Mouse (Mus musculus): ENCODE data around the gene Srgap1. TPM values are rescaled to one million over a fixed set of nuclear protein-coding genes. Genes with fewer than 3 reads are reported as not detected.

Gene Srgap1
- polyA plus RNA-seq, 1 experiment from 2014 or later = 7.4 TPM

DNA sequence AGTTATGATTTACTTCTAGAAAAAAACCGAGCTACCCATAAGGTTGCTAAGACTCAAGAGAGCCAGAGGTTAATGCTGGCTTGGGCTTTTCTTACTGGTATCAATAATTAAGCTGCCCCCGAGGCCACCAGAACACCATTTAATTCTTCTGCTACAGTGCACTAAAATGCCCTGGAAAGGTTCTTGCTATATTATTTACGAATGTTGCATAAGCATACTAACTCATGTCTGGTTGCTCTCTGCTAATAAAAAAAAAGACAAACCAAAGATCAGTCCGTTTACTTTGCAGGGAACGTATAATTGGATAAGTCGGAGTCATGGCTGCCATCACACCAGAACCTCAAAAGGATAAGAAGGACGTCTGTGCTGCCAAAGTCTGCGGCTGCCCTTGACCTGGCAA lies 128.1 kb downstream of the Srgap1 start:
- no peak overlapping the region for H3K9ac ChIP-seq (replicated peaks; ENCODE audit: low read depth)
- no peaks in the 10 kb centered on the region for H3K27me3 ChIP-seq (replicated peaks; ENCODE audit: insufficient read depth, low read length)
- TF ChIP-seq CTCF (IDR thresholded peaks at IDR 0.05) (no peak), EP300 (IDR thresholded peaks at IDR 0.05) (no peak)
- no peak for ATAC-seq
- no peaks in the 10 kb centered on the region for H3K4me1 ChIP-seq (ENCODE audit: insufficient read depth, low read depth, low read length)
- DNase-seq (ENCODE audit: low spot score) = no peak
- WGBS = 60% methylated on average over 8 of the region's 8 CpGs
- no peak overlapping the region for H3K27ac ChIP-seq (ENCODE audit: low read length)
- no peaks in the 10 kb centered on the region for H3K36me3 ChIP-seq (ENCODE audit: insufficient read depth, low read length)
- H3K4me2 ChIP-seq (replicated peaks; ENCODE audit: low read depth, low read length) = no peak overlapping the region
- no peak overlapping the region for H3K4me3 ChIP-seq (ENCODE audit: low read depth, low read length)
- no peaks in the 10 kb centered on the region for H3K9me3 ChIP-seq (ENCODE audit: low read length)

DNA sequence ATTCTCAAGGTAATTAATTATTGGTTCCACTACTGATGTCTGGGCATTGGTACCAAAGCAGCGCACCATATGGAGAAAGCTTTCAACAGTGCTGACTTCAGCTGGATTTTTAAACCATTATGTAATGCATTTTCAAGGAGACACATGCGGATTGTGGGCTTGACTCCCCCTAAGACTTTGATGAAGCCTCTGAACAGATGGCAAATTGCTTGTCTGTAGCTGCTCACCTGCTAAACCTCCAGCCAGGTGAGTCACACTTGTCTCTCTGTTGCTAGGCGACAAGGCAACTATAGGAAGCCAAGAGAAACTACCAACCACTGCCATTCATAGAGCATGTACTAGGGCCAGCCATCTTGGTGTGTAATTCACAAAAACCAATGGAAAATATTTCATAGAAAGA lies 128.5 kb downstream of the Srgap1 start:
- TF ChIP-seq CTCF (IDR thresholded peaks at IDR 0.05) (no peak), EP300 (IDR thresholded peaks at IDR 0.05) (no peak)
- Histone ChIP-seq H3K4me2 (replicated peaks; ENCODE audit: low read depth, low read length) (no peak overlapping the region), H3K27ac (ENCODE audit: low read length) (no peak overlapping the region), H3K36me3 (ENCODE audit: insufficient read depth, low read length) (no peaks in the 10 kb centered on the region), H3K4me3 (ENCODE audit: low read depth, low read length) (no peak overlapping the region), H3K4me1 (ENCODE audit: insufficient read depth, low read depth, low read length) (no peaks in the 10 kb centered on the region), H3K9ac (replicated peaks; ENCODE audit: low read depth) (no peak overlapping the region), H3K9me3 (ENCODE audit: low read length) (no peaks in the 10 kb centered on the region), H3K27me3 (replicated peaks; ENCODE audit: insufficient read depth, low read length) (no peaks in the 10 kb centered on the region)
- ATAC-seq (no peak), DNase-seq (ENCODE audit: low spot score) (no peak)
- 75% methylated on average over 3 of the region's 3 CpGs for WGBS

- Histone ChIP-seq H3K9me3 (ENCODE audit: low read length) (no peaks in the 10 kb centered on the region), H3K4me3 (ENCODE audit: low read depth, low read length) (no peak overlapping the region), H3K9ac (replicated peaks; ENCODE audit: low read depth) (no peak overlapping the region), H3K27me3 (replicated peaks; ENCODE audit: insufficient read depth, low read length) (no peaks in the 10 kb centered on the region), H3K36me3 (ENCODE audit: insufficient read depth, low read length) (no peaks in the 10 kb centered on the region), H3K4me1 (ENCODE audit: insufficient read depth, low read depth, low read length) (no peaks in the 10 kb centered on the region), H3K27ac (ENCODE audit: low read length) (no peak overlapping the region), H3K4me2 (replicated peaks; ENCODE audit: low read depth, low read length) (no peak overlapping the region)
- ATAC-seq = no peak
- TF ChIP-seq CTCF (IDR thresholded peaks at IDR 0.05) = no peak
- no peak for TF ChIP-seq EP300 (IDR thresholded peaks at IDR 0.05)
- DNase-seq (ENCODE audit: low spot score) = no peak
- WGBS = 59% methylated on average over 12 of the region's 12 CpGs
These were observed 131.6 kb downstream of the Srgap1 start for GRCm38 (mm10) chr10:121915530-121915929.

DNA sequence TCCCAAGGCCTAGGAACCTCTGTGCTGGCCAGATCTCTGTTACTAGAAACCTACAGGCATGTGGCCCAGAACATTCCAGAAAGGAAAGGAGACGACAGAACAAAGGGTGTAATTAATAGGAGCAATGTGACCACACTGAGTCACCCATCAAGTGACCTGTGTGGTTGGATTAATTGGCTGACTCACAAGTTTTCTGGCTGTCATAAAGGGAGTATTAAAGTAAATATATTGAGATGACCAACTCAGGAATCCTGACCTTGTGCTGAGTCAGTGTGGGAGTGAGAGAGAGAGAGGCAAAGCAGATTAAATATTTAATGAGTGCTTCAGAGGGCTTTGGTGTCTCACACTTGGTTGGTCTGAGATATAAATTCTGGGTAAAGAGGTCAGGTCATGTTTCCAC lies 143.0 kb downstream of the Srgap1 start:
- 6% methylated on average over 1 of the region's 1 CpGs for WGBS
- no peak overlapping the region for H3K27ac ChIP-seq (ENCODE audit: low read length)
- ATAC-seq = peak; percentile 85

DNA sequence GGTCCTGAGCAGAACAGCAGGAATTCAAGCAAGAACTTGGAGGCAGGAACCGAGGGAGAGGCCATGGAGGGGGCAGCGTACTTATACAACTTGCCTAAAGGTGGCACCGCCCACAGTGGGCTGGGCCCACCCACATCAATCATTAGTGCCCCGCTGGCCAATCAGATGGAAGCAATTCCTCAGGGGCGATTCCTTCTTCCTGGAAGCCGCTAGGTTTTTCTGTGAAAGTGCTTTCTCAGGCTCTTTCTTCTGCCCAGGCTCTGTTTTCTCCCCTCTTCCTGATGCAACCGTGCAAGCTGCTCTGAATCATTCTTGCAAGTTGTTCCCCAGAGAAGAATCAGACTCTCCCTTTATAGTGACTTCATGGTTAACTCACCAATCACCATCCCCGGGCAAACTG lies 144.5 kb downstream of the Srgap1 start:
- no peaks in the 10 kb centered on the region for H3K9me3 ChIP-seq (ENCODE audit: low read length)
- no peak overlapping the region for H3K27ac ChIP-seq (ENCODE audit: low read length)
- H3K27me3 ChIP-seq (replicated peaks; ENCODE audit: insufficient read depth, low read length) = no peaks in the 10 kb centered on the region
- H3K36me3 ChIP-seq (ENCODE audit: insufficient read depth, low read length) = no peaks in the 10 kb centered on the region
- no peak overlapping the region for H3K9ac ChIP-seq (replicated peaks; ENCODE audit: low read depth)
- DNase-seq (ENCODE audit: low spot score) (no peak), ATAC-seq (no peak)
- H3K4me3 ChIP-seq (ENCODE audit: low read depth, low read length) = no peak overlapping the region
- no peak overlapping the region for H3K4me2 ChIP-seq (replicated peaks; ENCODE audit: low read depth, low read length)
- H3K4me1 ChIP-seq (ENCODE audit: insufficient read depth, low read depth, low read length) = no peaks in the 10 kb centered on the region; the same call in 1 of the 2 replicates
- TF ChIP-seq CTCF (IDR thresholded peaks at IDR 0.05) (no peak), EP300 (IDR thresholded peaks at IDR 0.05) (no peak)
- 88% methylated on average over 8 of the region's 8 CpGs for WGBS

More for the DNA sequence above, 143.0 kb downstream of the Srgap1 start:
- H3K4me2 ChIP-seq (replicated peaks; ENCODE audit: low read depth, low read length) = no peak overlapping the region
- DNase-seq (ENCODE audit: low spot score) = peak; percentile 77
- no peaks in the 10 kb centered on the region; the same call in 1 of the 2 replicates for H3K4me1 ChIP-seq (ENCODE audit: insufficient read depth, low read depth, low read length)
- no peak overlapping the region for H3K4me3 ChIP-seq (ENCODE audit: low read depth, low read length)
- no peaks in the 10 kb centered on the region for H3K27me3 ChIP-seq (replicated peaks; ENCODE audit: insufficient read depth, low read length)
- no peak overlapping the region for H3K9ac ChIP-seq (replicated peaks; ENCODE audit: low read depth)
- no peaks in the 10 kb centered on the region for H3K9me3 ChIP-seq (ENCODE audit: low read length)
- TF ChIP-seq CTCF (IDR thresholded peaks at IDR 0.05) (no peak), EP300 (IDR thresholded peaks at IDR 0.05) (peak; percentile 63)
- H3K36me3 ChIP-seq (ENCODE audit: insufficient read depth, low read length) = no peaks in the 10 kb centered on the region

DNA sequence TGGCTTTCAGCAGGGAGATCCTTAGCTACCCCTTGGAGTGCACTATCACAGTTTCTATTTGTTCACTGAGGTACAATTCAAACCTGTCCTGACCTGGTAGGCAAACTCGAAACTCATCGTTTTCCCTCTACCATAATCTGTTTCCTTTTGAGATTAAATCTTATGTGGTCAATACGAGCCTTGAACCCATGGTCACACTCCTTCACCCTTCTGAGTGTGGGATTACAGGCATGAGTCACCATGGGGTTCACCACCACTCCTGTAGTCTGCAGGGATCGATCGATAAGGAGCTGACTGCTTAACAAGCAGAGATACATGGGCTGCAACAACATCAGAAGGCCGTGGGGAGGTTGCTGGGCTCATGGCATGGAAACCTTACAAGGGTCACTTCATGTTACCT lies 146.3 kb downstream of the Srgap1 start:
- Histone ChIP-seq H3K27me3 (replicated peaks; ENCODE audit: insufficient read depth, low read length) (no peaks in the 10 kb centered on the region), H3K9me3 (ENCODE audit: low read length) (no peaks in the 10 kb centered on the region), H3K36me3 (ENCODE audit: insufficient read depth, low read length) (no peaks in the 10 kb centered on the region), H3K4me3 (ENCODE audit: low read depth, low read length) (no peak overlapping the region), H3K27ac (ENCODE audit: low read length) (no peak overlapping the region), H3K4me2 (replicated peaks; ENCODE audit: low read depth, low read length) (no peak overlapping the region), H3K4me1 (ENCODE audit: insufficient read depth, low read depth, low read length) (no peaks in the 10 kb centered on the region; the same call in 1 of the 2 replicates), H3K9ac (replicated peaks; ENCODE audit: low read depth) (no peak overlapping the region)
- ATAC-seq = no peak
- 71% methylated on average over 6 of the region's 6 CpGs for WGBS
- DNase-seq (ENCODE audit: low spot score) = no peak
- TF ChIP-seq EP300 (IDR thresholded peaks at IDR 0.05) (no peak), CTCF (IDR thresholded peaks at IDR 0.05) (no peak)

DNA sequence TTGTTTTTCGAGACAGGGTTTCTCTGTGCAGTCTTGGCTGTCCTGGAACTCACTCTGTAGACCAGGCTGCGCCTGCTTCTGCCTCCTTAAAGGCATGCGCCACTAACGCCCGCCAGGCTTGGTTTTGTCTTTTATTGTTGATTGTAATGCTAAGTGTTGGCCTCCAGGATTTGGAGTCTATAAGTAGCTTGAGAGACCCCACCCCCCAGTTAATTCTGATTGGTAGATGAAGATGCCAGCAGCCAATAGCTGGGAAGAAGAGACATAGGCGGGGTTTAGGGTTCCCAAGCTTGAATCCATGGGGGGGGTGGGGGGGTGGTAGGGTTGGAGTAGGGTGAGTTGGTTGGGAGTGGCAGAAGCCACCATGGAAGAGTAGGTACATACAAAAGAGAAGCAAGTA lies 147.4 kb downstream of the Srgap1 start:
- WGBS = 93% methylated on average over 6 of the region's 6 CpGs
- H3K36me3 ChIP-seq (ENCODE audit: insufficient read depth, low read length) = no peaks in the 10 kb centered on the region
- ATAC-seq = no peak
- TF ChIP-seq CTCF (IDR thresholded peaks at IDR 0.05) (no peak), EP300 (IDR thresholded peaks at IDR 0.05) (no peak)
- DNase-seq (ENCODE audit: low spot score) = no peak
- H3K27ac ChIP-seq (ENCODE audit: low read length) = no peak overlapping the region
- H3K9ac ChIP-seq (replicated peaks; ENCODE audit: low read depth) = no peak overlapping the region
- H3K27me3 ChIP-seq (replicated peaks; ENCODE audit: insufficient read depth, low read length) = no peaks in the 10 kb centered on the region
- no peaks in the 10 kb centered on the region for H3K9me3 ChIP-seq (ENCODE audit: low read length)
- no peak overlapping the region for H3K4me2 ChIP-seq (replicated peaks; ENCODE audit: low read depth, low read length)
- no peak overlapping the region for H3K4me3 ChIP-seq (ENCODE audit: low read depth, low read length)
- no peaks in the 10 kb centered on the region; the same call in 1 of the 2 replicates for H3K4me1 ChIP-seq (ENCODE audit: insufficient read depth, low read depth, low read length)
